Mouse (Mus musculus) bone marrow, adult 2 months (tissue): ENCODE measurements around the gene Rpl36al. TPM values are rescaled to one million over a fixed set of nuclear protein-coding genes. Genes with fewer than 3 reads are reported as not detected.

Experiments
- H3K27ac ChIP-seq: fragments of 200-500 bp; 2 replicates; pipeline ENCODE4 v1.5.1; 2012; ENCODE audit warnings: low read depth, mild to moderate bottlenecking, control low read depth, inconsistent platforms, low read length; ENCODE audit not compliant: control insufficient read depth, poor library complexity, insufficient read depth
- H3K4me1 ChIP-seq: fragments of 200-500 bp; 2 replicates; pipeline ENCODE4 v1.6.1; 2011; ENCODE audit warnings: low read length; ENCODE audit not compliant: control insufficient read depth, insufficient read depth
- H3K4me3 ChIP-seq: fragments of 200-500 bp; replicated peaks from 2 replicates; pipeline ENCODE3; 2011; ENCODE audit warnings: mild to moderate bottlenecking, low read depth, low read length, control low read depth; ENCODE audit not compliant: control insufficient read depth
- CTCF ChIP-seq: fragments of 200-500 bp; IDR thresholded peaks from 2 replicates; pipeline ENCODE4 v1.5.1; 2011; ENCODE audit warnings: low read length, control low read depth; ENCODE audit not compliant: control insufficient read depth, insufficient read depth
- POLR2A ChIP-seq: fragments of 200-500 bp; IDR thresholded peaks from 2 replicates; pipeline ENCODE4 v1.6.1; 2011; ENCODE audit warnings: low read depth, mild to moderate bottlenecking, control low read depth, low read length, borderline replicate concordance; ENCODE audit not compliant: control insufficient read depth
- WGBS: fragments of 180-500 bp; shearing (Covaris S2); methylation state at CpG from one replicate; pipeline ENCODE4 v1.1.7; 2018; 5-methylcytosine and 5-hydroxymethylcytosine counted together
- polyA plus RNA-seq: library from polyadenylated mRNA; stranded (reverse); fragments of >200 nt; gene quantifications from 2 replicates; pipeline ENCODE4 v1.2.4, GENCODE M21; 2011; ENCODE audit warnings: low replicate concordance; ENCODE audit not compliant: missing spikeins, insufficient read depth, insufficient read length

The Rpl36al gene
- polyA plus RNA-seq, 1 experiment = 901 TPM

DNA sequence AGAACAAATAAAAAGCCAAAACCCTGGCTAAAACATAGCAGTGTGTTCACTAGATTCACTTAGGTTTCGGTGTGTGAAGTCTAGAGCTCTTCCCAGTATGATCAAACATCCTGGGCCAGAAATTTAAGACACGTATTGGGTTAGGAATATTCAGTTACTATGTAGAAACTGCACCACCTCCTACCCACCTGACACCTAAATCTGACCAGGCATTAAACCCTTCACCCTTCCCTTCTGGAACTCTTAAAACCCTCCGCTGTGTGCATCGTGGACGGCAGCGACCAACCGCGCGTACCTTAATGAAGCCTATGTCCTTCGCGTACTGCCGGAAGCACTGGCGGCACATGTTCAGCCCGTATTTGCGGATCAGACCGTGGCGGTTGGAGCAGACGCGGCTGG lies 25.5 kb downstream of the Rpl36al start:
- Histone ChIP-seq H3K4me3 (peak overlapping the region; percentile 93), H3K4me1 (peaks cover 2% of the 10 kb centered on the region; the same call in 1 of the 2 replicates), H3K27ac (peak overlapping the region; percentile 93)
- WGBS = under 1% methylated on average over 19 of the region's 19 CpGs
- no peak for TF ChIP-seq POLR2A
- no peak for TF ChIP-seq CTCF

- 82% methylated on average over 2 of the region's 2 CpGs for WGBS
- peak overlapping the region; percentile 1 for H3K4me3 ChIP-seq
- TF ChIP-seq POLR2A (no peak), CTCF (no peak)
- H3K4me1 ChIP-seq = peaks cover 2% of the 10 kb centered on the region; the same call in 1 of the 2 replicates
- H3K27ac ChIP-seq = peak overlapping the region; percentile 3; the same call in 1 of the 2 replicates
These were observed 26.8 kb downstream of the Rpl36al start for GRCm38 (mm10) chr12:69157107-69157506.

DNA sequence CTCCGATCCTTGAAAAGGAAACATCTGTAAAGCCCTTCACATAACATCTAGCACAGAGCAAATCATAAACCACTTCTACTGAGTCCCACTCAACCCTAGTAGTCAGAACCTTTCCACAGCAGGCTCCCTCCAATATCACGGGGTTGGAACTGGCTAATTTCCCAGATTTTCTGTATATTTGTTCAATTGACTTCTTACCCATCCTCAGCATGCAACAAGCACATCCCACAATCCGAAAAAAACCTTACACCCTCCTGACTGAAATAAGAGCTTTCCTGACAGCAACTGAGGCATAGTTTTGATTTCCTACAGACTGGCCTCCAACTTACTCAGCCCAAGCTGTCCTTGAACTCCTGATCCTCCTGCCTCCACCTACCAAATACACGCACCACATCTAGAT lies 27.4 kb downstream of the Rpl36al start:
- H3K4me1 ChIP-seq = peaks cover 2% of the 10 kb centered on the region; the same call in 1 of the 2 replicates
- WGBS = 87% methylated on average over 4 of the region's 4 CpGs
- no peak overlapping the region for H3K27ac ChIP-seq
- H3K4me3 ChIP-seq = no peak overlapping the region
- TF ChIP-seq CTCF = no peak
- TF ChIP-seq POLR2A = no peak

DNA sequence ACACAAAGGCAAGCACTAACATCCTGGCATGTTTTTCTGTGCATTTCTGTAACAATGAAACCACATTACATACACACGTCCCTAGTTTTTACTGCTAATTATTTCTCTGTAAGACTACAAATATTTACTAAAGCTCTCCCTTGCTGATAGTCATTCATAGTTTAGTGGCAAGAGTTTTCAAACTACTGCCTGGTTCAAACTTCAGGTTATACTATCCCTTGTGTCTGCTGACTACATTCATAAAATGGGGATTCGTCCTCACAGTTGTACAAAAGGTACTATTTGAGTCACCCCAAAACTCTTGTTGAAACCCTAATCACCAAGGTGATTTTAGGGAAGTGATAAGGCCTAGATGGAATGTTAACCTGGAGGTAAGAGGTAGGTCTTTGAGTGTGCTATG lies 28.0 kb downstream of the Rpl36al start:
- peaks cover 2% of the 10 kb centered on the region; the same call in 1 of the 2 replicates for H3K4me1 ChIP-seq
- no peak for TF ChIP-seq POLR2A
- TF ChIP-seq CTCF = no peak
- H3K4me3 ChIP-seq = no peak overlapping the region
- H3K27ac ChIP-seq = no peak overlapping the region
- 72% methylated on average over 2 of the region's 2 CpGs for WGBS

- no peak overlapping the region for H3K27ac ChIP-seq
- WGBS = 88% methylated on average over 13 of the region's 13 CpGs
- no peak for TF ChIP-seq CTCF
- TF ChIP-seq POLR2A = no peak
- H3K4me3 ChIP-seq = no peak overlapping the region
- H3K4me1 ChIP-seq = no peaks in the 10 kb centered on the region
These were observed 33.8 kb downstream of the Rpl36al start for GRCm38 (mm10) chr12:69150049-69150448.

- H3K4me3 ChIP-seq = no peak overlapping the region
- H3K27ac ChIP-seq = no peak overlapping the region
- WGBS = 87% methylated on average over 5 of the region's 5 CpGs
- no peaks in the 10 kb centered on the region for H3K4me1 ChIP-seq
- TF ChIP-seq POLR2A (no peak), CTCF (no peak)
These were observed 36.6 kb downstream of the Rpl36al start for GRCm38 (mm10) chr12:69147166-69147735.

- no peak for TF ChIP-seq POLR2A
- TF ChIP-seq CTCF = no peak
- 87% methylated on average over 6 of the region's 6 CpGs for WGBS
- no peak overlapping the region for H3K27ac ChIP-seq
- no peak overlapping the region for H3K4me3 ChIP-seq
- no peaks in the 10 kb centered on the region for H3K4me1 ChIP-seq
These were observed 40.4 kb downstream of the Rpl36al start for GRCm38 (mm10) chr12:69143460-69143859.

- Histone ChIP-seq H3K27ac (no peak overlapping the region), H3K4me1 (no peaks in the 10 kb centered on the region), H3K4me3 (no peak overlapping the region)
- TF ChIP-seq CTCF (no peak), POLR2A (no peak)
- 84% methylated on average over 7 of the region's 7 CpGs for WGBS
These were observed 44.0 kb downstream of the Rpl36al start for GRCm38 (mm10) chr12:69139841-69140240.

DNA sequence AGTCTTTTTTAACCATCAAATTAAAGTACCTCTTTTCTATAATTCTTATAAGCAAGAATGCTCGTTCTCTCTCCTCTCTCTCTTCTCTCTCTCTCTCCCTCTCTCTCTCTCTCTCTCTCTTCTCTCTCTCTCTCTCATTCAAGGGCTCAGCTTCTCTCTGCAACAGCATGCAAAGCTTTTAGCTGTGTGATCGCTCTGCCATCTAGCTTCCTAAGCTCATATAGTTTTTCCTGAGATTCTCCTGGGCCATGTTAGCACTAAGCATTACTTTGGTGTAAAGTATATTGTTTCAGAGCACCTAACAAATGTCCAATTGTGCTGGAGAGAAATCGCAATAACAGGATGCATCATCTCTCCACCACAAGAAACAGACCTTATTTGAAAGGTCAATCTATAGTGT lies 44.7 kb downstream of the Rpl36al start:
- H3K4me3 ChIP-seq = no peak overlapping the region

More for the DNA sequence above, 44.7 kb downstream of the Rpl36al start:
- H3K27ac ChIP-seq = no peak overlapping the region
- no peaks in the 10 kb centered on the region for H3K4me1 ChIP-seq
- WGBS = 81% methylated on average over 3 of the region's 3 CpGs
- no peak for TF ChIP-seq POLR2A
- TF ChIP-seq CTCF = no peak

Other genes with a start within 250 kb of the Rpl36al start
- 1,025 and 1,436 TPM in 2 replicates for gene Rps29, start 24.9 kb downstream of the Rpl36al start, polyA plus RNA-seq
- gene Lrr1, start 15.3 kb downstream of the Rpl36al start, polyA plus RNA-seq = 14.2 and 17.3 TPM in 2 replicates
- gene Mgat2, start 74 bp upstream of the Rpl36al start, polyA plus RNA-seq = 7.5 and 13.2 TPM in 2 replicates
- 3.0 TPM in 1 of 2 replicates, not detected in the other for gene Gm49383, start 13.0 kb upstream of the Rpl36al start, polyA plus RNA-seq
- gene Dnaaf2, start 14.3 kb upstream of the Rpl36al start, polyA plus RNA-seq = 2.1 and 3.1 TPM in 2 replicates
- gene Gm49384, start 20.2 kb upstream of the Rpl36al start, polyA plus RNA-seq = 22.6 and 26.6 TPM in 2 replicates
- 9.1 and 16.1 TPM in 2 replicates for gene Pole2, start 44.1 kb upstream of the Rpl36al start, polyA plus RNA-seq
- gene Klhdc1, start 57.1 kb upstream of the Rpl36al start, polyA plus RNA-seq = 1.9 TPM in 1 of 2 replicates, not detected in the other
- gene Klhdc2, start 112.6 kb upstream of the Rpl36al start, polyA plus RNA-seq = 26.7 and 27.7 TPM in 2 replicates
- gene Nemf, start 173.1 kb upstream of the Rpl36al start, polyA plus RNA-seq = 28.9 and 43.5 TPM in 2 replicates
- 48.1 and 48.4 TPM in 2 replicates for gene Arf6, start 188.1 kb upstream of the Rpl36al start, polyA plus RNA-seq
- not detected in 2 replicates for gene Gm9887, start 188.4 kb upstream of the Rpl36al start, polyA plus RNA-seq